Mouse (Mus musculus): ENCODE measurements around the gene Comt.

Gene Comt

DNA sequence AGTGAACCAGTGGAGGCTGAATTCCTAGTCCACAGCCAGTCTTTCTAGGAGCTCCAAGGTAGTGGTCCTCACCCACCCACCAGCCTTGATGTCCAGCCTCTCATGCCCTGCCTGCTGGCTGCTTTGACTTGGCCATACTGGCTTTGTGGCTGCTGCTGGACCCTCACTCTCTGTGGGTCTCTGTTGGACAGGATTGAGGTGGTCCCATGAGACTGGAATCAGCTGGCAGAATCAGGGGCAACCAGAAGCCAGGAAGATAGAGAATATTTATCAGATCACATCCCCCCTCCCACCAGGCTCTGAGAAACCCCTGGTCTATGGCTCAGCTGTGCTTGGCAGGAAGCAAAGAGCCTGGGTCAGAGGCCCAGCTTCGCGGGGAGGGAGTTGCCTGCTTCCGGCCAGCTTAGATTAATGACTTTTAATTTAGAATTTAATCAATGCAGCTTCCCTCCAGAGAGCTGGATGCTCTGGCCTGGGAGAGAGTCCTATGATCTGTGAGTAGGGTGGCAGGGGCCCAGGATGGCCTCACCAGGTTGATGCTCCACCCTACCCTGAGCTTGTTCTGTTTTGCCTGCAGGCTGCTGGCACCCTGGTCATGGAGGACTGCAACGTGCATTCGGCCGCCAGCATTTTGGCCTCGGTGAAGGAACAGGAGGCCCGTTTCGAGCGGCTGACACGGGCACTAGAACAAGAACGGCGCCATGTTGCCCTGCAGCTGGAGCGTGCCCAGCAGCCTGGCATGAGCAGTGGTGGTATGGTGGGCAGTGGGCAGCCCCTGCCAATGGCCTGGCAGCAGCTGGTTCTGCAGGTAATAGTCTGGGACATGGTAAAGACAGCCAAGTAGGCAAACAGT lies 37.8 kb downstream of the Comt start:
- DNase-seq (ENCODE audit: low spot score), result no peak

DNA sequence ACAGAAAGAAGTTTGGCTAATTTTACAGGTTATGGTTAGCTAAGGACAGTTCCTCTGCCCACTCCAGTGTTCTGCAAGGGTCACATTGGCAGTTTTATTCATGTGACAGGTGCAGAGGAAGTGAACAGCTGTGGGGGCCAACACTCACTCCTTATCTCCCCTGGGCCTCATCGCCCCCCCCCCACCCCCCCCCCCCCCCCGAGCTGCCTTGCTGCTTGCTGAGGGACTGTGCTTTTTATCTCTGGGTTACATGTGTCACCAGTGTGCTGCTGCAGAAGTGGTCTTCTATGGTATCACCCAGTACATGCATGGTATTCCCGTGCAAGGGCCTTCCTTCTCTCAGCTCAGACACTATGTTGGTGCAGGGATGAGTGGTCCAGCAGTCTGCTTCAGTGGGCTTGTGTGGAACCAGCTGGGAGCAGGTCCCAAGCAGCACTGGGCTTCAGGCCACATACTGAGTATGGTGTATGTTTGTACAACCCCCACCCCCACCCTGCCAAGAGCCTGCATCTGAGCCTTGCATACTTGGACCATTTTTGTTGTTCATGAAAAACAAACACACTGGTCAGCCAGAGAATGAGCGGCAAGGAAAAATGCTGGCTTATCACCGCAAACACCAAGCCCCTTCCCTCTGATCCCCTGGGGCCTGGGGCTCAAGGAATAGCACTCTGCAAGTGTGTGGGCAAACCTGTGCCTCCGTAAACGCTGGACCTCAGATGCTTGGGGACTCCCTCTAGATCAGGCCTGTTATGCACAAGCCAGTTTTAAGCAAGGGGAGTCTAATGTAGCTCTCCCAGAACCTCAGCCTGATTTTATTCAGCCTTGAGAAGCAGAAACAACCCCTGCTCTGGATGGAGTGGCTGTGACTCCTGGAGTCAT lies 38.7 kb downstream of the Comt start:
- DNase-seq (ENCODE audit: low spot score), result no peak

DNA sequence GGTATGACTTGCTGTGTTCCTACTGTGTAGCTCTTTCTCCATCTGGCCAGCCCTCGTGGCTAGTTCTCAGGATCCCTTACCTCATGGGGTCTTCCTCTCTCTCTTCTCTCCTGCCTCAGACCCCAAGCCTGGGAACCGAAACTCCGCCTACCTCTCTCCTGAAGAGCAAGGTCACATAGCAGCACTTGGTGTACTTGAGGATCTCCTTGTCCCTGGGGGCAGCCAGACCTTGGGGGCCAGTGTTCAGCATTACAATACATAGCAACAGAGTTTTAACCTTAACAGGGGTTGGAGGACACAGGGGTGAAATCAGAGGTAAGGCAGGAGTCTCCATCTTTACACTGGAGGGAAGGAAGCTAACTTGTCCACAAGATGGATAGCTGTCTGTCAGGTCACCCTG lies 39.7 kb downstream of the Comt start:
- DNase-seq (ENCODE audit: low spot score), result no peak

DNA sequence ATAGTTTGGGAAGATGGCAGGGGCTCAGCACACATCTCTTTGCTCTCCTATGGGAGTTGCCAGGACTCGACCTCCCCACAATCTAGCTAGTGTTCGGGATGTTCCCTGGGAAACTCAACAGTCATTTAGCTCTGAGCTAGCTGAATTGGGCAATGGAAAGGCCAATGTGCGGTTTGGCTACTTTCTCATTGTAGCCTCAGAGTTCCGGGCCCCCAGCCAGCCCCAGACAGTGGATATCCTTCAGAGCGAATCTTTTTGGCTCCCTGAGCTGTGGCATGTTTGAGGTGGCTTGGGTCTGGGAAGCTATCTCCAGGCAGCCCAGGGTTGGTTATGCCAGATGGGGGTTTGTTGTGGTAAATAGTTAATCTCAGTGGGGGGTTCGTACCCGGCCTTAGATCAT lies 40.2 kb downstream of the Comt start:
- DNase-seq (ENCODE audit: low spot score), result no peak

DNA sequence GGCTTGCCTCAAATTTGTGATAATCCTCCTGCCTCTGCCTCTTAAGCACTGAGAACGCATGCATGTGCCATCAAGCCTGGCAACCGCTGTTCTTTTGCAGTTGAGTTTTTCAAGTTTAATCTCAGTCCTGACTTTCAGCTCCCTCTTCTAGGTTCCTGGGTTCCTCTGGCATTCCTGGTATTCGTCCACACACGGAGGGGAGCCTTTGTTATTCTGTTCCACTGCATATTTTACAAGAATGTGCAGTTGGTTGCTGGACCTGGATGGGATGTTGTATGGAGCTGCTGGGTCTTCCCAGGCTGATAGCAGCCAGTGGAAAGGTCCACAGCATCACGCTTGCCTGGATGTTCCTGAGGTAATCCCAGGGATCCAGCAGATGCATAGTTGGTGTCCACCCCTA lies 41.2 kb downstream of the Comt start:
- no peak for DNase-seq (ENCODE audit: low spot score)

DNA sequence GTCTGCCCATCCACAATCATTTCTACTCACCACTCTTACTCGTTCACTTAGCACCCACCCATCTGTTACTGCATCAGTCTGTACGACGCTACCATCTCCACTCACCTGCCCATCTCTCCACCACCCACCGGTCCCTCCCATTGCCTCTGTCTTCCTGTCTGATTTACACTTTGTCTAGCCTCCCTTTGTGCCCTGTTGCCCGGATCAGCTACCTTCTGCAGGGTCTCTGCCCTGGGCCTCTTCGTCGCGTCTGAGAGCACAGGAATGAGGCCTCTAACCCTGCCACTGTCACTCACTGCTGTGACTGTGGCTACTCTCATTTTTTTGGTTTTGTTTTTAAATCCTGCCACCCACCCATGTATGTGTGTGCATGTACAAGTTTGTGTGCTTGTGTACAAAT lies 42.0 kb downstream of the Comt start:
- no peak for DNase-seq (ENCODE audit: low spot score)

DNA sequence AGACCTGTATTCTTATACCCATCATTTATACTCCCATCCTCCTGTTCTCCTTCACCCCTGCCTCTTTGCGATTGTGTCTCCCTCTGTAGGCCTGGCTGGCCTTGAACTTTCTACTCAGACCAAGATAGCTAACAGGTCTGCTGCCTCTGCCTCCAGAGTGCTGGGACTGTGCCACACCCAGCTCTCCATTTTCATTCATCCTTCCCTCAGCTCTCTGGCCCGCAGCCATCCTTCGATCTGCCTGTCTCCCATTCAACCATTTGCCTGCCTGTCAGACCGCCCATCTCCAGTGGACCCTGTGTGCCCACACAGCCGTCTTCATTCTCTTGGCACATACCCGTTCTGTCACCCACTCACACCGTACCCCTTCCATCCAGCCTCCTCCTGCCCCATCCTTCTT lies 42.4 kb downstream of the Comt start:
- DNase-seq (ENCODE audit: low spot score), result no peak

DNA sequence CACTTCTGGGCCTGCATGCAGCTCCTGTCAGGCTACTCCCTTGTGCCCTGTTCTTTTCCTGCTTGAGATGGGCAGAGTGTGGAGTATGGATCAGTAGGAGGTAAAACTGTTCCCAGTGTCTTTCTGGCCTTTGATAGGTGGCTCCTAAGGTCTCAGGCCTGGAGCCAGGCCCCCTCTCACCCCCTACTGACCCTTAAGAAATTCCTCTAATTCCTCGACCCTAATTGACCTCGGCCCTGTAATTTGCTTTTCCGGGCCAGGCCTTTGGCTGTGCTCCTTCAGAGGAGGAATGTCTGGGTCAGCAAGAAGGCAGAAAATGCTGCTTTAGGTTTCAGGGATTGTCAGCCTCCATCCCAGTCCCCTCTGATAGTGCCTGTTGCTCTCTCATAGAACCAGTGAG lies 42.9 kb downstream of the Comt start:
- DNase-seq (ENCODE audit: low spot score), result peak; percentile 58

DNA sequence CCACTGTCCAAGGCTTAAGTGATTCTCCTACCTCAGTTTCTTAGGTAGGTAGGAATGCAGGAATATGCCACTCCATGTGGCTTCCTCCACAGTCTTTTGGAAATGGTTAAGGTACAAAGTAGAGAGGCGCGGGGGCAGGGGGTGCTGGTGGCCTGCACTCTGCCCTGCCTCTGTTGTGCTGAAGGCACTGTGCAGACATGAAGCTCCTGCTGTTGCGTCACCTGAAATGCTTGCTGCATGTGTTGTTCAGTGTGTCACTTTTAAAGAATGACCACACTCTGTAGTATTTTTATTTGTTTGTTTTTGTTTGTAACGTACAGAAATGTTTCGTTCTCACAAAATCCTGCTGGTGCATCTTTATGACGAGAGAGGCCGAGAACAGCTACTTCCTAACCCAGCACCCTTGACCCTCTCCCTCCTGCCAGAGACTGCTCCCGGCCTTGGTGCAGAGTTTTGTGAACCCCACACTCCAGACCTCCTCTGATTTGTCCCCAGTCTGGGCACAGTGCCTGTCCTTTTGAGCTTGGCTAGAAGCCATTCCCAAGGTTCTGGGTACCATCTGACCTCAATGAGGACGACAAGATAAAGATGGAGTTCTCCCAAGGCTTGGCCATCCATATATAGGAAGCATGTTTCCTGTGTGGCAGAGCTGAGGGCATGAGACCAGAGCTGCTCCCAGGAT lies 43.5 kb downstream of the Comt start:
- DNase-seq (ENCODE audit: low spot score), result no peak

DNA sequence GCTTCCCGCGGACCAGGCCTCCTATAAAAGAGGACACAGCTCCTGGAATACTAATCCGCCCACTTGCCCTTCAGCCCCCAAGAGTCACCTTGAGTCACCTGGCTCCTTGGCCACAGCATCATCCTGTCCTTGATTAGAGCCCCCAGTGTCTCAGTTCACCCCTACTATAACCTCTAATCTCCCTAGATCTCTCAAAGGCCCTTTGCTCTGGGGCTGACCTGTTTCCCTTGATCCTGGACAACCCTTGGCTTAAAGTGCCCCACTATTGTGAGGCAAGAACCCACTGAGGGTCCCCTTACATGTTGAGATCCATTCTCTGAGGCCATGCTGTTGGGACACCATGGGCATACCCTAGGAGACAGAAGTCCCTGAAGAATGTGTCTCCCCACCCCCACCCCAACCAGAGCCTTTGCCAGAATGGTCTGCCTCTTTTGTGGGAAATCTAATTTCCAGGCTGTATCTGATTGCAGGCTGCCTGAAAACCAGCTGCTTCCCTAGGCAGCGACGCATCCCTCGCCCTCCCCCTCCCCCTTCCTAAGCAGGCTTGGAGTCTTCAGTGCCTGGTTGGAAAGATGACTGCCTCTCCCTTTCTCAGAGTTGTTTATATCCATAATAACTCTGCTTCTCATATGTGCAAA lies 44.9 kb downstream of the Comt start:
- DNase-seq (ENCODE audit: low spot score), result peak; percentile 57

DNA sequence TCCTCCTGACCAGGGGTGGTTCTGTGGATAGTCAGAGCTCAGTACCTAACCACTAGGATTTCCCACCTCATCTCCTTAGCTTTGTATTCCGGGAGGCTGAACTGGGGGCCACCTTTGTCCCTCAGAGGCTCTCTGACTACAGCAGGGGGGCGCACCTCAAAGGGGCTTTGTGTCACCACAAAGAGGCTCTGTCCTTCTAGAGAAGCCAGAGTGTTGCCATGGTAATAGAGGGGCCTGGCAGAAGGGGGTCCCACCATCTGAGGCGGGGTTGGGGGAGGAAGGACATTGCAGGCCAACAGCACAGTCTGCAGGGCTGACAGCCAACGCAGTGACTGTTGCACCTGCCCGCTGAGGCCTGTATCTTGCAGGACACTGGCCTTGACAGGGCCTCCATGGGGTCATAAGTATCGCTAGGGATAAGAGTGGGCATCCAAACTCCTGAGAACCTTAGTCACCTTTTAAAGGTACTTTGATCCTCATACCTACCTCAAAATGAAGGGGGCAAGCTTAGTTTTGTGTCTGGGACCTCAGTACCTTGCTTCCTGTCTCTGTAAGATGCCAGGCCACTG lies 46.1 kb downstream of the Comt start:
- DNase-seq (ENCODE audit: low spot score), result no peak

DNA sequence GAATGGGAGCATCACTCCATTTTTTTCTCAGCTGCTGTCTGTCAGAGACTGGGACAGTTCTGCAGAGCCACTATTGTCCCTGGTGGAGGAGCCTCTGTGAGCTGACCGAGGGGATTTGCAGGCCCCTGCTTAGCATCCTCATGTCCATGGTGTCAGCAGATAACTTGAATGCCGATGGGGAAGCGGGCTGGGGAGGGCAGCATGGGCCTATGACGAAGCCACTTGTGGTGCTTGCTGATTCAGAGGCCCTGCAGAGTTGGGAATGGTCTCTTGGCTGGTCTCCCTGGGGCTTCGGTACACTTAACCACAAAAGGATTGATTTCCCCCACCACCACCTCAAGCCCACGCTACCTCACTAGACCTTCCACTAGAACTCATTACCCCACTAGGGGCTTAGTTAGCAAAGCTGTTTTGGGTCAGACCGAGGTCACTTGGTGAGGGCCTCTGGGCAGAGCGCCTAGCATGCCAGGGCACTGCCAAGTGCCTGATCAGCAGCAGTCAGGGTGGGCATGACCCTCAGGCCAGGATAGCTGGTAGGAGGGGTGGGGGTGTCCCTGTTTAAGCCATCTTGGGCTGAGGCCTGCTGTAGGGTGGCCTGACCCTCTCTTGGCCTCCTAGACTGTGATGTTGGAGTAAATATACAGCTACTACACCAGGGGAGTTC lies 47.2 kb downstream of the Comt start:
- no peak for DNase-seq (ENCODE audit: low spot score)

DNA sequence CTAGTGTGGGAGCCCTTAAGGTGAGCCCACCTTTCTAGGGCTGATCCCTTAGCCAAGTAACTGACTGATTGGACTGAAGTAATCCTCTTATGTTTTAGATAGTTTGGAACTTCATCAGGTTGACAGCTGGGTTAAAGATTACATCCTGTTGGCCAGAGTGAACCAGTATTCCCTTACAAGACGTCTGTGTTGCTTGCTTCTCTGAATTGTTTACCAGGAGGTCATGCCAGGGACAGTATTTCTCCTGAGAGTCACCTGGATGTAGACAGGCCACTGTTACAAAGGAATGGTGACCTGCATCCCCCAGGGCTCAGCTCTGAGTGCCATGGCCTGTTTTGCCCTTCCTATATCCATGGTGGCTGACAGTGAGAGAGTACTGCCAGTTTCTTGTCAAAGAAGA lies 48.2 kb downstream of the Comt start:
- no peak for DNase-seq (ENCODE audit: low spot score)

DNA sequence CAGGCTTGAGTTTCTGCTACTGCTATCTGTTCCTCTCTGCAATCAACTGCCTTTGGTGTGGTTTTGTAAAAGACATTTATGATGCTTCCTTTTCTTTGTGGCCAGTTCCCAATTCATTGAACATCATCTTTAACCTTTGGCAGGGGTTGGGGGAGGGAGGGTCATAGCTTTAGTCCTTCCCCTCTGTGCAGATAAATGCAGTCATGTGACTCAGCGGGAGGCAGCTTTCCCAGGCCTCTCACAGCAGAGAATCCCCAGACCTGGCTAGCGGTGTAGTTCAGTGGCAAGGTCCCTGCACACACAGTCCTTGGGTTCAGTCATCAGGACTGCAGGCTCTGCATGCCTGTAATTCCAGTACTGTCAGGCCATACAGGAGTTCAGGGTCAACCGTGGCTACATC lies 49.4 kb downstream of the Comt start:
- DNase-seq (ENCODE audit: low spot score), result peak; percentile 79

DNA sequence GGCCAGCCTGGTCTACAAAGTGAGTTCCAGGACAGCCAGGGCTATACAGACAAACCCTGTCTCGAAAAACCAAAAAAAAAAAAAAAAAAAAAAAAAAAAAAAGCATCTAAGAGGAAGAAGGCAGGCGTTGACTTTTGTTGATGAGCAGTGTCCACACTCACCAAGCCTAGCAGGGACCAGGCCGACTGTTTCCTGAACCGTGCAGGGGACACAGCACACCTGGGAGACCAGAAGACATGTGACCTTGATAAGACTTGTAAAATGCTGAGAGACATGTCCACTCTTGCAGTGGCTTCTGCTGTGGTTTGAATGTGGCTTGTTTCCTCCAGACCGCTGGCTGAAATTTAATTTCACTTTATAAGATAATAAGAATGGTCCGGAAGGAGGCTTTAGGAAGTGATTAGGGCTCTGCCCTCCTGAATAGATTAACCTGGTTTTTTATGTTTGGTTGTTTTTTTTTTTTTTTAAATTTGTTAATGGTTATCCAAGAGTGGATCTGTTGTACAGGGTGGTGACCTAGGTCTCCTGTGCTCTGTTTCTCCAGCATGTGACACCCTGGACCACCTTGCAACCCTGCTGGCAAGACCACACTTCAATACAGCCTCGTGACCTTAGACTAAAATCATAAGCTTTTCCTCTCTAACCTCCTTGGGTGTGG lies 50.2 kb downstream of the Comt start:
- DNase-seq (ENCODE audit: low spot score), result peak; percentile 62

DNA sequence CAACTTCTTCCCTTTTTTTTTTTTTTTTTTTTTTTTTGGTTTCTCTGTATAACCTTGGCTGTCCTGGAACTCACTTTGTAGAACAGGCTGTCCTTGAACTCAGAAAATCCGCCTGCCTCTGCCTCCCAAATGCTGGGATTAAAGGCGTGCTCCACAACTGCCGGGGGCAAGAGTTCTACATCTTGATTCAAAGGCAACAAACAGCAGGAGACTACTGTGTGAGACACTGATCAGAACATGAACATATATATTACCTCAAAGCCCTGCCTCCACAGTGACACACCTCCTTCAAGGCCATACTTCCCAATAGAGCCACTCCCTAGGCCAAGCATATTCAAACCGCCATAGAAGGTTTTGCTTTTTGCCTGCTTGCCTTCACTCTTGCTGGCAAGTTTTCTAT lies 53.0 kb downstream of the Comt start:
- no peak for DNase-seq (ENCODE audit: low spot score)

DNA sequence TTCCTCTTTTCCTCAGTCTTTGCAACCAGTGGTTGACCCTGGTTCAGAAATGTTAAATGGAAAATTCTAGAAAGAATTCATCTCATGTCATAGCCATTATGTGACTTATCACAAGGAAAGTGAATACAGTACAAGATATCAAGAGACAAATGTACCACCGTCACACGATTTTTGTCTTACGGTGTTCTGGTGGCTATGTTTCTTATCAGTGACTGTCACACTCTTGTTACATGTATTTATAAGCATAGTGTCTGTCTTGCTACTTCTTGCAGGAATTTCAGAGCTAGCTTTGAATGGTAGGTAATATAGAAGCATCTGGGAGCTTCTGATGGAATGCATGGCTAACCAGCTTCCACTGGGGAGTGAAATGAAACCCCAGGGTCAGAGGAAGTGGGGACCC lies 56.5 kb downstream of the Comt start:
- no peak for DNase-seq (ENCODE audit: low spot score)

DNA sequence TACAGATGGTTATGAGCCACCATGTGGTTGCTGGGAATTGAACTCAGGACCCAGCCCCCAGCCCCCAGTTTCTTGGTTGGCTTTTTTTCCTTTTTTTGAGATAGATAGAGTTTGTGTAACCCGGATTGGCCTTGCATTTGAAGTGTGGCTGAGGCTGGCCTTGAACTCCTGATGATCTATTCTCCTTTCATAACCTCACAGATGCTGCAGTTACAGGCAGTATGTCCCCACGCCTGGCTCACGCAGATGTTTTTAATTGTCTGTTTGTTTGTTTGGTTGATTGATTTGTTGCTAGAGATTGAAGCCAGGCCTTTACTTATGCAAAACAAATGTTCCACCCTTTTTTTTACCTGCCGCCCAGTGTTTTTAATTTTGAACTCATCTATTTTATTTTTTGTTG lies 59.8 kb downstream of the Comt start:
- DNase-seq (ENCODE audit: low spot score), result no peak

DNA sequence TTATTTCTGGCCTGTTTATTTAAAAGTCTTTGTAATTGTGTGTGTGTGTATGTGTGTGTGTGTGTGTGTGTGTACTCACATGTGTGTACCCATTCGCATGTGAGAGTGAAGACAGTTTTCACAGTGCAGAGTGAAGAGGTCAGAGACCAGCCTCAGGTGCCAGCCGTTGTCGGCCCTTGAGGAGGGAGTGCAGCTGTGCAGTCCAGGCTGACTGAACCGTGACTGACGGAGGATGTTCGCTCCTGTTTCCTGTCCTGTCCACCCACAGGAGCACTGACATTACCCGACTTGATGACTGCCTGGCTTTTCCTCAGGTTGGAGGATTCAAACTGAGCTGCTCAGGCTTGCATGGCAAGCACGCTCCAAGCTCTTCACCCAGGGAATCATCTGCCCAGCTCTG lies 63.7 kb downstream of the Comt start:
- no peak for DNase-seq (ENCODE audit: low spot score)

DNA sequence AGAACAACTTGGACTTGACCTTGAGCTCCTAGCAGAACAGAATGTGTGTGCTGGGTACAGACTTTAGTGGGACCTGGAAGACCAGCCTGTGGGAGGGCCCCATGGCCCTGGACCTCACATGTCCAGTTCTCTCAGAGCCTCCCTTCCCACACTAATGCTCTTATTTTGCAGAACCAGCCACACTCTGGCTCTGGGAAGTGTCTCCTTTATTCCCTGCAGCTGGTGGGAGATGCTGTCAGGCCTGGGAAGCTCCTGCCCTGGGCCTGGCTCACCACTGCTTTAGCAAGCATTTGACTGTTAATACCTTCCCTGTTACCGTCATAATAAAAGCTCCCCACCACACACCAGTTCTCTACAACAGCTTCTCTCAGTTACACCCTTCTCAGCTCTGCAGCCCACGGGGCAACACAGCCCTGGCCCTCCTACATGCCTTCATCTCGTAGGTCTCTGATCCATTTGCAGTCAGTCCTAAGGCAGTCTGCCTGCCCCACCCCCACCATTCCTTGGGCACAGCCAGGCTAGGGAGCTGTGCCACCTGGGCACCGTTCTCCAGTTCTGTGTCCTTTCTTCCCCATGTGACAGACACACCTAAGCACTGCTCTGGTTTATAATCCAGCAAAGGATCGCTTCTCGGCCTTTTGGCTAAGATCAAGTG lies 66.4 kb downstream of the Comt start:
- peak; percentile 34 for DNase-seq (ENCODE audit: low spot score)
